Comparison of ENCODE assay signal across 18 mouse cellular contexts in the genomic region with DNA sequence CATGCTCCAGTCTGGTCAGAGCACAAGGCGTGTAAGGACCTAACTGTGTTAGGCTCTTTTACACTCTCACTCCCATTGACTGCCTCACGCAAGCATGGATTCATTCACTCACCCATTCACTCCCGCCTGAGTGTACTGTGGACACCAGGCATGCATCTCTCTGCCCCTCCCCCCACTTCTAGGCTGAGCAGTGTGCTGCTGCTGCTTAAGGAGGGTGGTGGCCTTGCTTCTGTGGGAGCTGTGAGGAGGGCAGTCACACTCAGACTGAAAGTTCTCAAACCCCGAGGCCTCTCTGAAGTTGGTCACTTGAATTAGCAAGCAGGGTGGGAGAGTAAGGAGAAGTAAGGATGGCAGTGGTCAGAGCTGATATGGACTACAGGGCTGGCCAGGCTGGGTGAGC.
DNase-seq lines count a peak whose midpoint lies in the region; ATAC-seq and TF ChIP-seq lines count a peak whose summit lies in the region.
"Had no signal": no experiment of that assay in that cellular context is flagged by ENCODE, and none has a peak within 500 bp of the region (broad histone marks: within the 10 kb centered on the region; RNA-seq: fewer than 3 reads in every experiment).

No protein-coding gene starts in this region.

- H3K4me3 ChIP-seq in forebrain, embryonic 11.5 days (ENCODE audit: low read depth, low read length), result no peak overlapping the region
- H3K4me3 ChIP-seq in forebrain, embryonic 16.5 days (replicated peaks; ENCODE audit: low read length), result no peak overlapping the region
- no peak overlapping the region for H3K4me3 ChIP-seq in lung, embryonic 14.5 days (ENCODE audit: low read depth, low read length)
- no peak overlapping the region for H3K4me3 ChIP-seq in embryonic facial prominence, embryonic 10.5 days
- H3K4me3 ChIP-seq in stomach, embryonic 16.5 days (replicated peaks; ENCODE audit: low read length), result no peak overlapping the region
- H3K4me3 ChIP-seq: embryonic facial prominence, embryonic 13.5 days; heart, embryonic 12.5 days; hindbrain, embryonic 15.5 days; liver, embryonic 12.5 days; neural tube, embryonic 12.5 days had no signal

- no peak overlapping the region for H3K9ac ChIP-seq in forebrain, embryonic 11.5 days (ENCODE audit: low read length)
- no peak overlapping the region for H3K9ac ChIP-seq in forebrain, embryonic 16.5 days (replicated peaks; ENCODE audit: low read depth, low read length)
- H3K9ac ChIP-seq in lung, embryonic 14.5 days, result no peak overlapping the region
- no peak overlapping the region for H3K9ac ChIP-seq in stomach, embryonic 16.5 days (ENCODE audit: low read length)
- H3K9ac ChIP-seq: embryonic facial prominence, embryonic 13.5 days; forebrain, postnatal 0 days; heart, embryonic 12.5 days; hindbrain, embryonic 15.5 days; liver, embryonic 12.5 days; neural tube, embryonic 12.5 days had no signal

- no peaks in the 10 kb centered on the region for H3K9me3 ChIP-seq in forebrain, embryonic 11.5 days (ENCODE audit: control insufficient read depth, low read length)
- H3K9me3 ChIP-seq in forebrain, embryonic 16.5 days (ENCODE audit: control insufficient read depth, low read length), result no peaks in the 10 kb centered on the region
- no peaks in the 10 kb centered on the region for H3K9me3 ChIP-seq in lung, embryonic 14.5 days (ENCODE audit: low read depth, low read length)
- no peaks in the 10 kb centered on the region for H3K9me3 ChIP-seq in embryonic facial prominence, embryonic 10.5 days
- H3K9me3 ChIP-seq in stomach, embryonic 16.5 days (replicated peaks; ENCODE audit: control insufficient read depth, low read length), result no peaks in the 10 kb centered on the region
- H3K9me3 ChIP-seq: embryonic facial prominence, embryonic 13.5 days; heart, embryonic 12.5 days; hindbrain, embryonic 15.5 days; liver, embryonic 12.5 days; neural tube, embryonic 12.5 days had no signal

- H3K36me3 ChIP-seq in forebrain, embryonic 11.5 days (ENCODE audit: control insufficient read depth, insufficient read depth, low read length), result no peaks in the 10 kb centered on the region
- H3K36me3 ChIP-seq in forebrain, embryonic 16.5 days (ENCODE audit: control insufficient read depth, insufficient read depth), result no peaks in the 10 kb centered on the region
- no peaks in the 10 kb centered on the region for H3K36me3 ChIP-seq in lung, embryonic 14.5 days (ENCODE audit: insufficient read depth)
- H3K36me3 ChIP-seq in embryonic facial prominence, embryonic 10.5 days (replicated peaks), result no peaks in the 10 kb centered on the region
- no peaks in the 10 kb centered on the region for H3K36me3 ChIP-seq in stomach, embryonic 16.5 days (ENCODE audit: control insufficient read depth, insufficient read depth, low read length)
- H3K36me3 ChIP-seq: embryonic facial prominence, embryonic 13.5 days; heart, embryonic 12.5 days; hindbrain, embryonic 15.5 days; liver, embryonic 12.5 days; neural tube, embryonic 12.5 days had no signal

- DNase-seq in forebrain, embryonic 11.5 days (ENCODE audit: low spot score), result peak; percentile 60
- peak; percentile 7 for DNase-seq in lung, embryonic 14.5 days
- no peak for DNase-seq in lung, adult 18-20 months
- peak; percentile 22 for DNase-seq in embryonic facial prominence, embryonic 10.5 days (ENCODE audit: low spot score)
- no peak for DNase-seq in spleen, adult 12 weeks (ENCODE audit: low spot score)
- DNase-seq: cerebellum, adult 11-12 months; forebrain, postnatal 0 days; gastrocnemius, postnatal 14 days; kidney, adult 9 months; midbrain, embryonic 14.5 days; thymus, postnatal 36 days had no signal

- H3K27ac ChIP-seq in forebrain, embryonic 11.5 days (ENCODE audit: low read depth, low read length), result no peak overlapping the region
- H3K27ac ChIP-seq in forebrain, embryonic 16.5 days (ENCODE audit: low read length), result no peak overlapping the region
- no peak overlapping the region for H3K27ac ChIP-seq in lung, embryonic 14.5 days (ENCODE audit: low read depth)
- 0 out of 2 replicates have a peak overlapping the region, but pooled peaks have one; percentile 30 for H3K27ac ChIP-seq in embryonic facial prominence, embryonic 10.5 days (replicated peaks)
- H3K27ac ChIP-seq in stomach, embryonic 16.5 days (ENCODE audit: low read length), result no peak overlapping the region
- H3K27ac ChIP-seq: embryonic facial prominence, embryonic 13.5 days; hindbrain, embryonic 15.5 days; liver, embryonic 12.5 days; neural tube, embryonic 12.5 days had no signal

- no peaks in the 10 kb centered on the region for H3K27me3 ChIP-seq in forebrain, embryonic 11.5 days (ENCODE audit: control insufficient read depth, insufficient read depth, low read length)
- no peaks in the 10 kb centered on the region for H3K27me3 ChIP-seq in forebrain, embryonic 16.5 days (replicated peaks; ENCODE audit: control insufficient read depth, insufficient read depth, low read length)
- H3K27me3 ChIP-seq in lung, embryonic 14.5 days (ENCODE audit: insufficient read depth, low read length), result no peaks in the 10 kb centered on the region
- H3K27me3 ChIP-seq in embryonic facial prominence, embryonic 10.5 days (replicated peaks; ENCODE audit: low read depth, poor library complexity, severe bottlenecking), result no peaks in the 10 kb centered on the region
- no peaks in the 10 kb centered on the region for H3K27me3 ChIP-seq in stomach, embryonic 16.5 days (ENCODE audit: control insufficient read depth, insufficient read depth, low read length)
- H3K27me3 ChIP-seq: embryonic facial prominence, embryonic 13.5 days; heart, embryonic 12.5 days; hindbrain, embryonic 15.5 days; liver, embryonic 12.5 days; neural tube, embryonic 12.5 days had no signal

- ATAC-seq in forebrain, embryonic 11.5 days (replicated peaks; ENCODE audit: low FRiP score), result no peak
- no peak for ATAC-seq in forebrain, embryonic 16.5 days
- ATAC-seq in lung, embryonic 14.5 days (ENCODE audit: insufficient read depth), result no peak
- 0 out of 2 replicates have a peak, but pooled peaks have one; percentile 45 for ATAC-seq in stomach, embryonic 16.5 days (ENCODE audit: insufficient read depth, low FRiP score)
- ATAC-seq: forebrain, postnatal 0 days; liver, embryonic 12.5 days had no signal

- peaks cover 5% of the 10 kb centered on the region; the same call in 1 of the 2 replicates for H3K4me1 ChIP-seq in forebrain, embryonic 11.5 days (replicated peaks; ENCODE audit: control insufficient read depth, insufficient read depth, low read length)
- peaks cover 13% of the 10 kb centered on the region for H3K4me1 ChIP-seq in forebrain, embryonic 16.5 days (replicated peaks; ENCODE audit: control insufficient read depth, insufficient read depth, low read length)
- peaks cover 4% of the 10 kb centered on the region; the same call in 1 of the 2 replicates for H3K4me1 ChIP-seq in lung, embryonic 14.5 days (ENCODE audit: insufficient read depth)
- H3K4me1 ChIP-seq in embryonic facial prominence, embryonic 10.5 days, result peaks cover 51% of the 10 kb centered on the region
- peaks cover 14% of the 10 kb centered on the region for H3K4me1 ChIP-seq in stomach, embryonic 16.5 days (ENCODE audit: control insufficient read depth, insufficient read depth, low read length)

- WGBS in forebrain, embryonic 11.5 days, result 53% methylated on average over 4 of the region's 4 CpGs
- 46% methylated on average over 4 of the region's 4 CpGs for WGBS in forebrain, embryonic 16.5 days
- 46% methylated on average over 4 of the region's 4 CpGs for WGBS in lung, embryonic 14.5 days
- 62% methylated on average over 4 of the region's 4 CpGs for WGBS in embryonic facial prominence, embryonic 10.5 days
- WGBS in stomach, embryonic 16.5 days, result 51% methylated on average over 4 of the region's 4 CpGs

- no peak overlapping the region for H3K4me2 ChIP-seq in forebrain, embryonic 11.5 days (ENCODE audit: low read depth, low read length, severe bottlenecking)
- H3K4me2 ChIP-seq in forebrain, embryonic 16.5 days (ENCODE audit: low read length), result no peak overlapping the region
- H3K4me2 ChIP-seq in lung, embryonic 14.5 days, result no peak overlapping the region
- H3K4me2 ChIP-seq in stomach, embryonic 16.5 days (ENCODE audit: low read depth, low read length), result no peak overlapping the region
- H3K4me2 ChIP-seq: embryonic facial prominence, embryonic 13.5 days; heart, embryonic 12.5 days; hindbrain, embryonic 15.5 days; liver, embryonic 12.5 days; neural tube, embryonic 12.5 days had no signal

- no peak for TF ChIP-seq CTCF in lung, embryonic 14.5 days (IDR thresholded peaks at IDR 0.05; ENCODE audit: low read depth)

Comparison
In these comparisons a context has a peak if more than half of its experiments do, and no peak if none do; other contexts are left out.
1. DNase-seq: peak in forebrain, embryonic 11.5 days (single experiment), lung, embryonic 14.5 days (single experiment) and embryonic facial prominence, embryonic 10.5 days (single experiment); none in lung, adult 18-20 months (0 of 2) and spleen, adult 12 weeks (single experiment).